Mouse (Mus musculus): Measurements from ENCODE around the gene Mpz.

DNA sequence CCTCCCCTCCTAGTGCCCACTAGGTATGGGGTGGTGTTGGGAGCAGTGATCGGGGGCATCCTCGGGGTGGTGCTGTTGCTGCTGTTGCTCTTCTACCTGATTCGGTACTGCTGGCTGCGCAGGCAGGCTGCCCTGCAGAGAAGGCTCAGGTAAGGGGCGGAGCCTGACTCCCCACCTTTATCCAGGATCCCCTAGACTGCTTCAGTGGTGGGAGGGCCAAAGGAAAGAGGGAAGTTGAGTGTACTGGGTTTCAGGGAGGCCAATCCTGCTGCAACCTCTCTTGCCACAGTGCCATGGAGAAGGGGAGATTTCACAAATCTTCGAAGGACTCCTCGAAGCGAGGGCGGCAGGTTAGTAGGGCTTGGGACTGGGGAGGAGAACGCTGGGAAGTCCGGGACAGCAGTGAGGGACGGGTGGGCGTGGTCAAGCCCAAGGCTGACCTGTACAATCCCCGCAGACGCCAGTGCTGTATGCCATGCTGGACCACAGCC, 9.0 kb downstream of the Mpz start:
- TF ChIP-seq CTCF (IDR thresholded peaks at IDR 0.05; ENCODE audit: borderline replicate concordance, insufficient read depth, low read length), result no peak
- TF ChIP-seq POLR2A (IDR thresholded peaks at IDR 0.05; ENCODE audit: low read depth, low read length), result no peak

Measured in embryonic fibroblast, embryonic 13.5 days (primary cell).